Mouse (Mus musculus): Measurements from ENCODE around the gene Gng8. TPM values are rescaled to one million over a fixed set of nuclear protein-coding genes. Genes with fewer than 3 reads are reported as not detected.

Gng8 gene
- total RNA-seq, 2 experiments from 2014 or later, result not detected

GRCm38 (mm10) chr7:16922360-16922973, 30.9 kb downstream of the Gng8 start:
- ATAC-seq (replicated peaks; ENCODE audit: poor library complexity), result 0 out of 2 replicates have a peak, but pooled peaks have one; percentile 7

- no peak for ATAC-seq (replicated peaks; ENCODE audit: poor library complexity)
These were observed 31.9 kb downstream of the Gng8 start for GRCm38 (mm10) chr7:16923283-16924036.

- ATAC-seq (replicated peaks; ENCODE audit: poor library complexity), result peak; percentile 80
These were observed 32.6 kb downstream of the Gng8 start, which contains the start of gene Calm3 for GRCm38 (mm10) chr7:16924037-16924834. Calm3 (minus strand) TSS chr7:16924114.

GRCm38 (mm10) chr7:16928341-16928740, 36.8 kb downstream of the Gng8 start:
- 0 out of 2 replicates have a peak, but pooled peaks have one; percentile 10 for ATAC-seq (replicated peaks; ENCODE audit: poor library complexity)

- peak; percentile 78 for ATAC-seq (replicated peaks; ENCODE audit: poor library complexity)
These were observed 39.3 kb downstream of the Gng8 start for GRCm38 (mm10) chr7:16930850-16931249.

- ATAC-seq (replicated peaks; ENCODE audit: poor library complexity), result peak; percentile 89
These were observed 40.5 kb downstream of the Gng8 start for GRCm38 (mm10) chr7:16931968-16932627.

GRCm38 (mm10) chr7:16932704-16933577, 41.4 kb downstream of the Gng8 start:
- ATAC-seq (replicated peaks; ENCODE audit: poor library complexity), result peak; percentile 56

GRCm38 (mm10) chr7:16937312-16937711, 45.7 kb downstream of the Gng8 start:
- peak; percentile 66 for ATAC-seq (replicated peaks; ENCODE audit: poor library complexity)

- no peak for ATAC-seq (replicated peaks; ENCODE audit: poor library complexity)
These were observed 46.7 kb downstream of the Gng8 start for GRCm38 (mm10) chr7:16938117-16938791.

GRCm38 (mm10) chr7:16940292-16940691, 48.7 kb downstream of the Gng8 start:
- ATAC-seq (replicated peaks; ENCODE audit: poor library complexity), result no peak

GRCm38 (mm10) chr7:16942861-16943260, 51.3 kb downstream of the Gng8 start:
- no peak for ATAC-seq (replicated peaks; ENCODE audit: poor library complexity)

GRCm38 (mm10) chr7:16944061-16944807, 52.6 kb downstream of the Gng8 start, which contains the start of gene Pnmal2:
Pnmal2 (plus strand) TSS chr7:16944682.
- peak; percentile 72 for ATAC-seq (replicated peaks; ENCODE audit: poor library complexity)

GRCm38 (mm10) chr7:16944808-16945315, 53.3 kb downstream of the Gng8 start:
- ATAC-seq (replicated peaks; ENCODE audit: poor library complexity), result no peak

Other genes with a start within 250 kb of the Gng8 start
- not detected in 2 replicates for gene Ceacam15, start 216.1 kb upstream of the Gng8 start, total RNA-seq (2015)
- not detected in 2 replicates for gene Ceacam15, start 216.1 kb upstream of the Gng8 start, total RNA-seq (2017)
- gene Ceacam9, start 169.9 kb upstream of the Gng8 start, total RNA-seq (2015), result not detected in 2 replicates
- gene Ceacam9, start 169.9 kb upstream of the Gng8 start, total RNA-seq (2017), result not detected in 2 replicates
- 162 and 164 TPM in 2 replicates for gene Ap2s1, start 153.4 kb upstream of the Gng8 start, total RNA-seq (2015)
- 73.9 and 88.7 TPM in 2 replicates for gene Ap2s1, start 153.4 kb upstream of the Gng8 start, total RNA-seq (2017)
- 73.2 and 79.5 TPM in 2 replicates for gene Slc1a5, start 110.4 kb upstream of the Gng8 start, total RNA-seq (2015)
- 39.1 and 48.3 TPM in 2 replicates for gene Slc1a5, start 110.4 kb upstream of the Gng8 start, total RNA-seq (2017)
- 28.2 and 39.0 TPM in 2 replicates for gene Strn4, start 75.9 kb upstream of the Gng8 start, total RNA-seq (2015)
- gene Strn4, start 75.9 kb upstream of the Gng8 start, total RNA-seq (2017), result 40.0 and 43.5 TPM in 2 replicates
- 11.5 and 13.1 TPM in 2 replicates for gene Fkrp, start 75.1 kb upstream of the Gng8 start, total RNA-seq (2015)
- gene Fkrp, start 75.1 kb upstream of the Gng8 start, total RNA-seq (2017), result 9.8 and 14.3 TPM in 2 replicates
- 6.2 and 8.8 TPM in 2 replicates for gene Prkd2, start 48.9 kb upstream of the Gng8 start, total RNA-seq (2015)
- gene Prkd2, start 48.9 kb upstream of the Gng8 start, total RNA-seq (2017), result 6.0 and 8.8 TPM in 2 replicates
- gene Dact3, start 16.5 kb upstream of the Gng8 start, total RNA-seq (2015), result not detected in 2 replicates
- 0.04 and 0.17 TPM in 2 replicates for gene Dact3, start 16.5 kb upstream of the Gng8 start, total RNA-seq (2017)
- gene Ptgir, start 14.7 kb downstream of the Gng8 start, total RNA-seq (2015), result 2.1 and 2.6 TPM in 2 replicates
- 1.8 and 4.0 TPM in 2 replicates for gene Ptgir, start 14.7 kb downstream of the Gng8 start, total RNA-seq (2017)
- gene Calm3, start 32.3 kb downstream of the Gng8 start, total RNA-seq (2015), result 125 and 150 TPM in 2 replicates
- gene Calm3, start 32.3 kb downstream of the Gng8 start, total RNA-seq (2017), result 419 and 440 TPM in 2 replicates
- gene Pnmal2, start 52.9 kb downstream of the Gng8 start, total RNA-seq (2015), result not detected in 2 replicates
- gene Pnmal2, start 52.9 kb downstream of the Gng8 start, total RNA-seq (2017), result 0.20 TPM in 1 of 2 replicates, not detected in the other
- not detected in 2 replicates for gene Pnmal1, start 67.9 kb downstream of the Gng8 start, total RNA-seq (2015)
- not detected in 2 replicates for gene Pnmal1, start 67.9 kb downstream of the Gng8 start, total RNA-seq (2017)
- gene Gm42372, start 91.3 kb downstream of the Gng8 start, total RNA-seq (2015), result 0.67 TPM in 1 of 2 replicates, not detected in the other
- 0.20 TPM in 1 of 2 replicates, not detected in the other for gene Gm42372, start 91.3 kb downstream of the Gng8 start, total RNA-seq (2017)
- gene Ccdc8, start 100.9 kb downstream of the Gng8 start, total RNA-seq (2015), result 1.1 and 1.3 TPM in 2 replicates
- gene Ccdc8, start 100.9 kb downstream of the Gng8 start, total RNA-seq (2017), result 3.8 and 6.0 TPM in 2 replicates
- 74.8 and 80.5 TPM in 2 replicates for gene Ppp5c, start 136.1 kb downstream of the Gng8 start, total RNA-seq (2015)
- 68.3 and 78.9 TPM in 2 replicates for gene Ppp5c, start 136.1 kb downstream of the Gng8 start, total RNA-seq (2017)
- 1.6 and 2.1 TPM in 2 replicates for gene Hif3a, start 170.6 kb downstream of the Gng8 start, total RNA-seq (2015)
- gene Hif3a, start 170.6 kb downstream of the Gng8 start, total RNA-seq (2017), result 0.21 and 0.78 TPM in 2 replicates
- 0.02 TPM in 1 of 2 replicates, not detected in the other for gene Psg16, start 182.3 kb downstream of the Gng8 start, total RNA-seq (2015)
- gene Psg16, start 182.3 kb downstream of the Gng8 start, total RNA-seq (2017), result 0.25 TPM in 1 of 2 replicates, not detected in the other

Measured in megakaryocyte progenitor cell, adult 5-6 weeks (primary cell).